Mouse (Mus musculus) spleen, postnatal 10 days (tissue): ENCODE results near the gene Dlgap1.

Source experiments
- DNase-seq, 2 experiments: peaks; one replicate each; pipeline ENCODE4 v3.0.0; 2021 to 2022; ENCODE audit warnings: low spot score in 2 of 2

The Dlgap1 gene

DNA sequence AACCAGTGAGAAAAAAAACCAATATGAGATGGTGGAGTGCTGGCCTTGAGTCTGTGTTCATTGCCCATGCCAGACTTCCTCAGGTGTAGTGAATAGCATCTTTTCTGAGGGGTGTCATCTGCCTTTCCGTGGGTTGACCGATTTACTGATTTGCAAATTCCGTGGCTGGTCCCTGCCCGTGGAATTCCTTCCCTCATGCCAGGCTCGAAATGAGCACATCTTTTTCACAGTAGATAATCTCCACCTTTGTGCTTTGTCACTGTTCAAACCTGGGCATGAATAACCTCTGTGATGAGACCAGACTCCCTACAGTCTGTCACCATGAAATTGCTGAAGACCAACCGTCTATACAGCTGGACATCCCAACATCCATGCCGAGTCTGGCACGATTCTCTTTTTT is 493.4 kb downstream of the Dlgap1 start:
- DNase-seq, result no peak

DNA sequence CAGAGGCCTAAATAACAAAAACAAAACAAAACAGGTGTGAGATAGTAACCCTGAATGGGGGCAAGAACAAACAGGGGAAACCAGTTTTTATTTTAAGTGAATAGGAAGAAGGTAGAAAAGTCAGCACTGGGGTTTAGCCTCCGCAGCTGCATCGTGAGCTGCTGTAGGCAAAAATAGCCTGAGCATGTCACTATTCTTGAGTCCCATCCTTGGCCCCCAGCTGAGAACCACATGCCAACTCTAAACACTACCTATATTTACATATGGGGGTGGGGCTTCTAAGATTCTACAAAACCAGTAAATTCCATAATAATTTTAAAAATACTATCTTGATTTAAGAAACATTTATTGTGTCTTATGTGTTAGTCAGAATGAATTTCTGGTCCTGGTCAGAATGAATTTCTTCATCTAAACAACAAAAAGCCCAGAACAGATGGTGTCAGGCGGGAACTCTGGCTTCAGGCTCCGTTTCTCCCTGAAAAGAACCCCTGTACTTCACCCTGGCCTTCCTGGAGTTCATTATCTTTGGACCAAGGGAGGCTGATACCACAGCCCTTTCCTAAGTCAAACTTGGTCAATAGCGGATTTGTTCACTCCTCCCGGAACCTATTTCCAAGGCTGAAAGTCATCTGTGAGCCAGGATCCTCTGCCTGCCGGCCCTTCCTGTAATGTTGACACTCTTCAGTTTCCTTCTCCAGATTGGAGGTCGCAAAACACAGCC is 494.1 kb downstream of the Dlgap1 start:
- DNase-seq, result no peak

DNA sequence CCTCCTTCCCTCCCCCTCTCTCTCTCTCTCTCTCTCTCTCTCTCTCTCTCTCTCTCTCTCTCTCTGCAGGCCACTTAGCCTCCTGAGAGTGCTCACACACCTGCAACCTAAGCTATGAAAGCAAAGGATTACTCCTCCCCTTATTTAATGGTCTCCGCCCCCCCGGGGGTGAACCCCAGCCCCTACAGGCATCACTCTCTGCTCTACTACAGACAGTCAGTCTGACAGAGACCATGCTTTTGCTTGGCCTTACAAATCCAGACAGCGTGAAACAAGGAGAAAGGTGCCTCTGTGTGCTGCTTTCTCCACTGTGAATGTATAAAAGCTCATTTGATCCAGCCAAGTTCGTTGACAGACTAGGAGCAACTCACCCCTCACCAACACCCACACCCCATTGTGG is 497.5 kb downstream of the Dlgap1 start:
- no peak for DNase-seq

DNA sequence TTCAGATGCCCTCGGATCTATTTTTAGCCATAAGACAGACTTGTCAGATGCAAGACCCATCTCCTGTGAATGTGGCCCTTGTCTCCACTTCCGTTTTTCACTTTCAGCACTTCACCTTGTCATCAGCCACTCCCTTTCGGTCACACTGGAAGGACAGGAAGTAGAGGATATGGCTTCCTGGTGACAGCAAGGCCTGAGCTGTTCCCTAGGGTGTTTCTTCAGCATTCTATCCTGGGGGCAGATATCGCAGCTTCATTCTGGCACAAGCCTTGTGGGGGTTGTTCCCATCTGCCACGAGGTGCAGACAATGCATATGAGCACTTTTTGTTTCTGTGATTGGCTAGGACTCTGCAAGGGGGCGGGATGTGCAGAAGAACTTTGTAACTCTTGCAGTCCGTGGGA is 502.1 kb downstream of the Dlgap1 start:
- no peak for DNase-seq

DNA sequence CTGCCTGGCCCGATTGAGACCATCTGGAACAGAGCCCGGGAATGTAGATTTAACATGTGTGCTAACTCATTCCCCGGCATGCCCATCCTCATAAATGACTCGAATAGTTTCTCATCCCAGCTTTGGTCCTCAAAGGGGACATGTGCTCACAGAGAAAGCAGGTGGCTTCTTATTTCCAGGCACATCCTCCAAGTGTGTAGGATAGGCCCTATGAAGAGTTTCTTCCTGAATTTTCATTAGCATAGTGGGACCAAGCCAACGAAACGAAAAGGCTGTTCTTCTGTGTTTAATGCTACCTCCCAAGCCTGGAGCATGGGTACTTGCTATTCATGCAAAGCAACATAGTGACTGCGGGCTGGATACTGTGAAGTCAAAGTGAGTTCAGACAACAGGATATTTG is 503.3 kb downstream of the Dlgap1 start:
- DNase-seq, result no peak

DNA sequence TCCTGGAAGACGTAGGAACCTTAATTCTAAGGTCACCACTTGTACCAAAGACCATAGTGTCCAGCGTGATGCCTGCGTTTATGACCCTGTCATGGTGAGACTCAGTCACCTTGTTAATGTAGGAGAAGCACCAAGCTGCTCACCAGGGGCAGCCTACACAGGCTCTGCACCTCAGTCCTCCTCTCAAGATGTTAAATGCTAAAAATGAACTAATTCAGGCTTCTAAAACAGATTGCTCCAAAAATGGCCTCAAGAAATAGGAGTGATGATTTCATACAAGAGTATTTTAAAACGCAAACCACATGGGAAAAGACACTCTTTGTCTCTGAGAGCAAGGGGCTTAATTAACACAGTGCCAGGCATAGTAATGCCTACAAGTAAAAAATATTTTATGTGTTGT is 505.0 kb downstream of the Dlgap1 start:
- DNase-seq, result no peak

DNA sequence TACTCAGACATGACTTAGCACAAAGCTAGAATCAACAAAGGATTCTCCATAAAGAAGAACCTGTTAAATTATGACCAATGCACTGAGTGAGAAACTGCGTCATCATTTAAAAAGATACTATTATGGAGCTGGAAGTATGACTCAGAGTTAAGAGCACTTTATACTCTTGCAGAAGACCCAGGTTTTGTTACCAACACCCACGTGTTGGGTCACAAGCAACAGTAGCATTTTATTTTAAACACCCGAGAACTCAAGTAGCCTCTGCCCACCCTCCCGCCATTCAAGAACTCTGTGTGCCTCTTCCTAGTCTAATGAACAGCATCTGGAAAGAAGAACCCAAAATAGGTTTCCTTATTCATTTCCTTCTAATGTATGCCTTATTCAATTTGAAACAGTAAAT is 514.8 kb downstream of the Dlgap1 start:
- DNase-seq, result no peak

DNA sequence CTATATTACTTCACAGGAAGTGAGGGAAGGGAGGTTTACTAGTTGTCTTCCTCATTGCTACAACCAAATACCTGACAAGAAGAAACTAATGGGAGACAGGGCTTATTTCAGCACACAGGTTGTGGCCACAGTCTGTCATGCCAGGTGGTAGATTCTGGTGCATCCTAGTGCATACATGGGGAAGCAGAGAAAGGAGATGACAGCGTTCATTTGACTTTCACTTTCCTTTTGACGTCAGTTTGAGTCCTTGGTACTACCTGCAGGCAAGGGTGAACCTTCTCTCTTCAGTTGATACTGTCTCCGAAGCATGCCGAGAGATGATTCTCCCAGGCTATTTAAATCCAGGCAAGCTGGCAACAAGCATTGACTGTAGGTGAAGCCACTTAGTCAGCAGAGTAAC is 516.8 kb downstream of the Dlgap1 start:
- no peak for DNase-seq

DNA sequence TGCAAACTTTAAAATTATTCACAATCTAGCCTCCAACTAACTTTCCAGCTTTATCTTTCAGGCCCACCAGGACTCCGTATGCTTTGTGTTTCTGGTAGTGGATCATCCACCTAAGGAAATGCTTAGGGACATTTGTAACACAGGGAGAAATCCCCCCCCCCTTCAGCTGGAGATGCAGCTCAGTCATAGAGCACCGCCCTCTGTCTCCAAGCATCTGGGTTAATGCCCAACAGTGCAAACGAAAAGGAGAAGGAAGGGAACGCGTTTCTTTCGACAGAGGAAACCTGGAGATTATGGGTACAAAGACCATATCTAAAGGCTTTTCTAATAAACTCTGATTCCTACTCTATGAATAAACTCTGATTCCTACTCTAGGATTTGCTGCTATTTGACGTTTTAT is 517.4 kb downstream of the Dlgap1 start:
- DNase-seq, result no peak

DNA sequence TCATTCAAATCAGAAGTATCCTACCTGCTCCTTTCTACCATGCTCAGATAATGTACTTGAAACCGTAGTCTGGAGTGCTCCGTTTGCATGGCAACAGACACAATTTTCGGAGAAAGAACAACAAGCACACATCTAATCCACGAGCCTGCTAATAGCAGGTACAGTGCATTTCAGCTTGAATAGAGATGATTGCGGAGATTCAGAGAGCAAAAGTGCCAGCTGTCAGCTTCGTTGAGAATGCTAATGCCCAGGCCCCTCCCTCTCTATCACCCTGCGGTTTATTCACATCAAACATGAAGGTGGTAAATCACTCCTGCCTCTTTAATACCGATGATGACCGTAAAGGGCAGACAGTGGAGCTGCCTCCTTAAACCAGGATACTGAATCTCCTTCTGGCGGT is 518.0 kb downstream of the Dlgap1 start:
- no peak for DNase-seq

DNA sequence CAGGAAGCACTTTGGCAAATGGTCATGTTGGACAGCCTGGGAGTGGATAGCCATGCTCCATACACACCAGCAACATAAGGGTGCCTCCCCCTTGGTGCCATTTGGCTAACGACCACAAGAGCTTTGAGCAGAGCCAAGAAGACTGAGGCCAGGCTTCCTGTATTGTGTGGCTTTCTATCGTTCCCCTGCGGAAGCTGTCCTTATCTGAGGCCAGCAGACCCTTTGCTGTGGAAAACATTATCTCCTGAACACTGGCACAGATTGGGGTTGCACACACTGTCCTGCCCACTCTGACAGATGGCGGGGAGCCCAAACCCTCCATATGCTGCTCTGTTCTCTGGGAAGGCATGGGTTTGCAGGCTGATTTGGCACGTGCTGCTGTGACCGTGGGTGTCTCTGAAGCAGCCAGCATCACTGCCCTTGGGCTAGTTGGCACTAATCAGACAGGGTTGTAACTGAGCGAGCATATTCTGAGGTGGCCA is 520.0 kb downstream of the Dlgap1 start:
- DNase-seq, result no peak

DNA sequence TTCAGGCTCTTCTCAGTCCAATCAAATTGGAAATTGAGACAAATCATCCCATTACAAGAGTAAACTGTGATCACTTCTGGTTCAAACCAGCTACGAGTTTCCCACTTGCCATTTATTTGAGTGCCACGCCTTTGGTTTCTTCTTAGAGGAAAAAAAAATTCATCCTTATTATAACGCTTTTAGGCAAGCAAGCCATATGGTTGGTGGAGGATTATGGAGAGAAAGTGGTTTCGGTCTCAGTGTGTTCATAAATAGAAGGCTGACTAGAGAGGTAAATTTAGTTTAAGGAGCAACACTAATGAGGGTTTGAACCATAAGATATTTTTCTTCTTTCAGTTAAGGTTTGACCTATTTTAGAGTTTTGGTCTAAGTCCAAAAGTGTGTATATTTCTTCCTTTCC is 522.7 kb downstream of the Dlgap1 start:
- DNase-seq, result no peak

DNA sequence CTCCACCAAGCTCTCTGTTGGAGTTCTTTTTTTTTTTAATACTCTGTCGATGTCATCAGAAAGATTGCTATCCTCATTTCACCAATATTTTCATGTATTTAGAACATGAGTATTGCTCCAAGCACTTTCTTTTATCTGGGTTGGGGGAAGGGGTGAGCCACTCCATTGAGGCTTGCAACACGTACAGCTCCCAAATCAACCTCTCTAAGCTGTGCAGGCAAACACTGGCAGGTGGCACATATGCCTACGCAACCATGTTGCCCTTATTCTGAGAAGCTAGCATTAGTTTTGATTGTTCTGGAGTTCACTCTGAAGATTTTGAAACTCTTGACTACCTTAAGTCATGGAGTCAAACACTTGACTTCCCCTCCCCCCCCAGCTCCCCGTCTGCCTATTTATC is 525.5 kb downstream of the Dlgap1 start:
- DNase-seq, result no peak

DNA sequence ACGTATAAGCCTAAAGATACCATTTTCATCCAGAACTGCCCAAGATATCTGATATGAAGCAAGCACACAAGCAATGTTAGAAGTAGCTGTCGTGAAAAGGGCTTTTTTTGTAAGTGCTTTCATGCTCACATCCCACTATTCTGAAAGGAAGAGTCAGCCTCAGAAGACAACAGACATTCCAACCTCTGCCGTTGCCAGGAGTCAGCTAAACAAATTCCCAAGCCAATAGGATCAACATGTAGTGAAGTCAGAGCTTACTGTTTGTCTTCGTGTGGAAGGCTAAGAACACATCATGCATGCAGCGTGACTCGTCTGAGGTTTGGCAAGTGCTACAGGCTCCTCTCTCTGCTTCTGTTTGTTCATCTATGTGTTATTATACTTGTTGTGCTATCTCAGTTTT is 529.4 kb downstream of the Dlgap1 start:
- no peak for DNase-seq

DNA sequence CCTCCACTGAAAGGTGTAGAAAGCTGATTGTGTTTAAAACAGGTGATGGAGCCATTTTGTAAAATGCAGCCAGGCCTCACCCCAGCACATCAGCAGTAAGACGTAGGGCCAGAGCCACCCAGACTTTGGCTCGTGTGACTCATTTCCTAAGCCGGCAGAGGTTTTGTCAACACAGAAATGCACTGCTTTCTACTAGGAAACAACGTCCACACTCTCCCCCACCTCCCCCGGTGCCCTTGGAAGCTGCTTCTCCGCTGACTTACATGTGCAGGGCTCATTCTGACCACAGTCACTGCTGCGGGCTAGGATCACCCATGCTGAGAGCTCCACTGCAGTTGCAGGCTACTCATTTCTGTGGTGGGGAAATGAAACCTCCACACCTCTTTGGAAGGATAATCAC is 533.1 kb downstream of the Dlgap1 start:
- no peak for DNase-seq

DNA sequence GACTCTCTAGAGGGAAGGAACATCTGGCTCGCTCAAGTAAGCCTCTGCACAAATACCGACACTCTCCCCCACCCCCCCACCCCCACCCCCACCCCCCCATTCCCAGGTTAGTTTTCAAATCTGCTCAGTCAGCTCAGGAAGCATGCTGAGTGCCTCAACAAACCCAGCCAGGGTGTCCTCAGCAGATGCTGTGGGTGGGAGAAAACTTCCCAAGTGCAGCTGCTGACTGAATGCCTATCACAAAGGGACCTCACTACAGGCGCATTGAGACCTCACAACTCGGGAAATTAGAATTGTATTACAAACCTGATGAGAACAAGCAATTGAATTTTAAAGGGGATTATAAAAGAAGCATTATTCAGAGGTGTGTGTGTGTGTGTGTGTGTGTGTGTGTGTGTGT is 538.9 kb downstream of the Dlgap1 start:
- no peak for DNase-seq

DNA sequence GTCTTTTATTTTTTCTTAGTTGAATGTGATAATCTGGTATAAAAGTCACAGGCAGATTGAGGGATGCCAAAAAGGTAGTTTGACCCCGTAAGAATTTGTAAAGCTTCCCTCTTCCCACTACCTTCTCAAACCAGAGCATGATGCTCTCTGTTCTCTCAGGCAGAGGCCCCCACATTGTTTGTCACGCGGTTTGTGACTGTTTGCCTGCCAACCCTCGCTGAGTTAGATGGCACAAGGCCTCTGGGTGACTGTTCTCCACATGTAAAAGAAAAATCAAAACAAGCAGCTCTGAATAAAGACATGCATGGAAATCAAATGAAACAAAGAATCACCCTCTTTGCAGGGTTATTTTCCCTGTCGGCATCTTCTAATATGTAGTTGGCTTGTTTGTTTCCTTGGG is 541.6 kb downstream of the Dlgap1 start:
- no peak for DNase-seq

DNA sequence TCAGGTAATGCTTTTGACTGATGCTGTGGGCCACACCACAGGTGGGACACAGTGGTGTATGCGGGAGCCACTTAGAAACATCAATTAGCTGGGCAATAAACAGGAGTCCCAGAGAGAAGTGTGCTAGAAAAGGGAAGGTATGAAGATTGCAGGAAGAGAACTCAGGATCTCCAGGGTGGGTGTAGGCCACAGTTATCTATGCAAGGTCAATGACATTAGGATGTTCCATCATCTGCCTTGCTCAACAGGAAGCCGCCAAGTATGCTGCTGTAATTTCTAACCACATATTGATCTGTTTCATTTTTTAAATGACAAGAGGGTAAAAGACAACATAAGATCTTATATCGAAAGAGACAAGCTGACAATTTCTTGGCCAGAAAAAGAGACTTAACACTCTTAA is 542.5 kb downstream of the Dlgap1 start:
- no peak for DNase-seq

DNA sequence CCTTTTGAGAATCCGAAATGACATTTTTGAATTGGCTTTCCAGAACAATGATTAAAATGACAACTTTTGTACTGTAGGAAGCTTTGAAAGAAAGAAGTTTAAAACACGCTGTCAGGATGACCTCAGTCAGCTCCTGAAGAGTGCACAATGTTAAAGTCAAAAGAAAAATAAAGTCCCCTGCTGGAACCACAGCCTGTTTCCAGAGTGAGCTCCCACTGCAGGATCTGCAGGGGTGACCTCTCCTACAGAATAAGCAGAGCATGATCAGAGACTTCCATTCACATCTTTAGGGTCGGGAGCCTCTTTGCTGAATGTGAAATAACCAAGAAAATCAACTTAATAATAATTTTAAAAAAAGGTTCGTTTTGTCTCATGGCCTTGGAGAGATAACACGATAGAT is 544.9 kb downstream of the Dlgap1 start:
- no peak for DNase-seq

DNA sequence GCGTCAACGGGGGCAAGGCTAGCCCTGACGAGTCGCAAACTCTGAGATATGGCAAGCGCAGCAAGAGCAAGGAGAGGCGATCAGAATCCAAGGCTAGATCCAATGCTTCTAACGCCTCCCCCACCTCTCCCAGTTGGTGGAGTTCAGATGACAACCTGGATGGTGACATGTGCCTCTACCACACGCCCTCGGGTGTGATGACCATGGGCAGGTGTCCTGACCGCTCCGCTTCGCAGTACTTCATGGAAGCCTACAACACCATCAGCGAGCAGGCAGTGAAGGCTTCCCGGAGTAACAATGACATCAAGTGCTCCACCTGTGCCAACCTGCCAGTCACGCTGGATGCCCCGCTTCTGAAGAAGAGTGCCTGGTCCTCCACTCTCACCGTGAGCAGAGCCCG is 547.6 kb downstream of the Dlgap1 start:
- DNase-seq, result no peak

DNA sequence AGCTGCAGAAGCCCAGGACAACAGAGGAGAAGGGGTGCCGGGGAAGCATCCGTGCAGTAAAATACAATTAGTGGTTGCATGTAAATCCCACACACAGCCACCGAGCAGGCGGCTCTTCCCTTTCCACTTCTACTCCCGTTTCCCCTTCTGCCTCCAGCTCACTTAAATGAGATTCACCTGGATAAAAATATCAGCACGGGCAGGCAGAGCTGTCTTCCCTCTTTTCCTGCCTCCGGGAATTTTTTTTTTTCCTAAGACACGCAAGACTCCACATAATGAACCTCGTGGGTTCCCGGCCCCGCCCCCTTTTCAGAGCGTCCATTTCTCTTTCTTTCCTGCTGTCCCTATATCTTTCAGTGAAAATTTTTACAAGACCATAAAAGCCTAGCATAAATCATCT is 548.5 kb downstream of the Dlgap1 start:
- DNase-seq, result no peak

DNA sequence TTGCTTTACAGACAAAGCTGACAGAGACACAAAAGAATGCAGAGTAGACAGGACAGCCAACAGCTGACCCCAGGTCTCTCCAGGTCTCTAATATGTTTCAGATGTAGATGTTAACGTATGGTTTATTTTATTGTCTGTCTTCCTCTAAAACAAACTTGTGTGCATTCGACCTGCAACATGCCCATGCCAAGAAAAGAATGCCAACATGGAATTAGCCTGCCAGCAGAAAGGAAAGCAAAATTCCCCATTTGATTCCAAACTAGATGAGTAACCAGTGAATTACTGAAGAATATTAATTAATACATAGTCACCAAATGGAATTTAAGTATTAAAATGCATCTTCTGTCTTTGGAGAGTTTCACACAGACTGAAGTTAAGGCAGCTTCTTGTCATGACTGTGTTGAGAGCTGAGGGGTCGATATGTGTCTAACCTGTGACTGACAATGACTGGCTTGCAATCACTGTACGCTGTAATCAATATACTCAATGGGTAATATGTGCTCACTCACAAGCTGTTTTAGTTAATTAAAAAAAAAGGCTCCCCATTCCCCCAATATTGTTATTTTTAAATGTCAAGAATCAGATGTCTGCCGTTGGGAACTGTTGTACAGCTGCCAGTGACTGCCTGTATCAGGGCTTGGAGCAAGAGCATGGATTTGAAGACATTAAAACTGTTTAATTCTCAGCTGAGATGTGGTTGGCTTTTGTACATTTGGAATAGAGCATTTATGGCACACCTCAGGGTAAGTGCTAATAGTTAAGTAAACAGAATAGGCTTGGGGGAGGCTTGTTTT is 552.4 kb downstream of the Dlgap1 start:
- no peak for DNase-seq

DNA sequence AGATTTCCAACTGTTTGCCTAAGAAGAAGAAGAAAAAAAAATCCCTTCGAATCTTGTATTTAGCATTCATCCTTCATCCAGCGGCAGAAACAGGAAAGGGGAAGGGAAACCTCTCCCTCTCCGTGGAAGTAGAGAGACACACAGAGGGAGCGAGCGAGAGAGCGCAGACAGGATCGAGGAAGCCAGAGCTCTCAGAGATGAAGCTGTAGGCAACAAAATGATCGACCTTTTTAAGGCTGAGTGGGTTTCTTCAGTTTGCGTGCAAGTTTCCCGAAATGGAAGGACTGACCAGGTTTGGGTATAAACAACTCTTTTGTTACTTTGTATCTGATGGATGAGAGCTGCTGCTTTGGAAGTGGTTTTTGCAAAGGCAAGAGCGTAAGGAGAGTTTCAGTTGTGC is 553.1 kb downstream of the Dlgap1 start:
- no peak for DNase-seq
